Mouse (Mus musculus): ENCODE results near the gene Flot2. TPM values are rescaled to one million over a fixed set of nuclear protein-coding genes. Genes with fewer than 3 reads are reported as not detected.

Gene Flot2
- polyA plus RNA-seq, 2 experiments: 16.7 to 17.9 TPM

- peak overlapping the region; percentile 75 for H3K4me2 ChIP-seq (ENCODE audit: low read depth)
- no peaks in the 10 kb centered on the region for H3K36me3 ChIP-seq (replicated peaks; ENCODE audit: control insufficient read depth, insufficient read depth, low read depth)
- H3K9ac ChIP-seq (replicated peaks): peak overlapping the region; percentile 59
- DNase-seq (ENCODE audit: low read depth in 3 of 3, low spot score in 3 of 3) (no peak), ATAC-seq (ENCODE audit: insufficient read depth) (peak; percentile 20; the same call in 1 of the 2 replicates)
- H3K27ac ChIP-seq: no peak overlapping the region; the same call in 1 of the 2 replicates
- 45% methylated on average over 11 of the region's 11 CpGs for WGBS (ENCODE audit: insufficient replicate concordance)
- H3K4me3 ChIP-seq (ENCODE audit: insufficient read depth in 1 of 2, low read depth in 2 of 2, low read length in 2 of 2): peak overlapping the region; percentile 56 to 93
- H3K4me1 ChIP-seq (replicated peaks; ENCODE audit: control insufficient read depth in 2 of 2, insufficient read depth in 2 of 2, low read length in 1 of 2): peaks cover 0 to 14% of the 10 kb centered on the region in 2 experiments; a peak in 2 of 4 replicates
- H3K9me3 ChIP-seq (ENCODE audit: control insufficient read depth, low read length): no peaks in the 10 kb centered on the region
- H3K27me3 ChIP-seq (ENCODE audit: control insufficient read depth, insufficient read depth, low read length): no peaks in the 10 kb centered on the region
- no peak for TF ChIP-seq CTCF (IDR thresholded peaks at IDR 0.05; ENCODE audit: low read depth)
- TF ChIP-seq EP300 (IDR thresholded peaks at IDR 0.05; ENCODE audit: low read depth): no peak
Measured at GRCm38 (mm10) chr11:78094137-78094503, 56.4 kb downstream of the Flot2 start.

GRCm38 (mm10) chr11:78094504-78095143 is 56.9 kb downstream of the Flot2 start, which contains the start of gene Fam222b:
Gene Fam222b, plus strand, starts transcription at chr11:78094660.
- ATAC-seq (ENCODE audit: insufficient read depth) (peak; percentile 87), DNase-seq (ENCODE audit: low read depth in 3 of 3, low spot score in 3 of 3) (peak; percentile 71 to 75 (median 72))
- Histone ChIP-seq H3K27ac (no peak within 1 kb of the TSS; the same call in 1 of the 2 replicates), H3K9me3 (ENCODE audit: control insufficient read depth, low read length) (no peaks in the 10 kb centered on the region), H3K4me3 (ENCODE audit: insufficient read depth in 1 of 2, low read depth in 2 of 2, low read length in 2 of 2) (peak within 1 kb of the TSS; percentile 56 to 93), H3K9ac (replicated peaks) (peak within 1 kb of the TSS; percentile 59), H3K4me2 (ENCODE audit: low read depth) (peak within 1 kb of the TSS; percentile 75), H3K4me1 (replicated peaks; ENCODE audit: control insufficient read depth in 2 of 2, insufficient read depth in 2 of 2, low read length in 1 of 2) (peaks cover 0 to 14% of the 10 kb centered on the region in 2 experiments; a peak in 2 of 4 replicates), H3K36me3 (replicated peaks; ENCODE audit: control insufficient read depth, insufficient read depth, low read depth) (no peaks in the 10 kb centered on the region), H3K27me3 (ENCODE audit: control insufficient read depth, insufficient read depth, low read length) (no peaks in the 10 kb centered on the region)
- WGBS (ENCODE audit: insufficient replicate concordance): 1% methylated on average over 38 of the region's 38 CpGs
- TF ChIP-seq CTCF (IDR thresholded peaks at IDR 0.05; ENCODE audit: low read depth): no peak; the same call in 1 of the 2 replicates
- TF ChIP-seq EP300 (IDR thresholded peaks at IDR 0.05; ENCODE audit: low read depth): no peak

- WGBS (ENCODE audit: insufficient replicate concordance): 28% methylated on average over 5 of the region's 5 CpGs
- H3K9ac ChIP-seq (replicated peaks): peak overlapping the region; percentile 23
- peak overlapping the region; percentile 75 for H3K4me2 ChIP-seq (ENCODE audit: low read depth)
- ATAC-seq (ENCODE audit: insufficient read depth) (no peak), DNase-seq (ENCODE audit: low read depth in 3 of 3, low spot score in 3 of 3) (no peak)
- no peaks in the 10 kb centered on the region for H3K9me3 ChIP-seq (ENCODE audit: control insufficient read depth, low read length)
- H3K4me3 ChIP-seq (ENCODE audit: insufficient read depth in 1 of 2, low read depth in 2 of 2, low read length in 2 of 2): peak overlapping the region; percentile 56 to 93
- no peaks in the 10 kb centered on the region for H3K36me3 ChIP-seq (replicated peaks; ENCODE audit: control insufficient read depth, insufficient read depth, low read depth)
- TF ChIP-seq CTCF (IDR thresholded peaks at IDR 0.05; ENCODE audit: low read depth) (no peak), EP300 (IDR thresholded peaks at IDR 0.05; ENCODE audit: low read depth) (no peak)
- H3K27ac ChIP-seq: no peak overlapping the region
- H3K4me1 ChIP-seq (replicated peaks; ENCODE audit: control insufficient read depth in 2 of 2, insufficient read depth in 2 of 2, low read length in 1 of 2): peaks cover 0 to 14% of the 10 kb centered on the region in 2 experiments; a peak in 2 of 4 replicates
- H3K27me3 ChIP-seq (ENCODE audit: control insufficient read depth, insufficient read depth, low read length): no peaks in the 10 kb centered on the region
Measured at GRCm38 (mm10) chr11:78095144-78095516, 57.4 kb downstream of the Flot2 start.

GRCm38 (mm10) chr11:78097077-78097476 is 59.3 kb downstream of the Flot2 start:
- DNase-seq (ENCODE audit: low read depth in 3 of 3, low spot score in 3 of 3): no peak
- H3K27ac ChIP-seq: no peak overlapping the region
- no peaks in the 10 kb centered on the region for H3K9me3 ChIP-seq (ENCODE audit: control insufficient read depth, low read length)
- no peak for TF ChIP-seq CTCF (IDR thresholded peaks at IDR 0.05; ENCODE audit: low read depth)
- no peak for TF ChIP-seq EP300 (IDR thresholded peaks at IDR 0.05; ENCODE audit: low read depth)
- no peaks in the 10 kb centered on the region for H3K36me3 ChIP-seq (replicated peaks; ENCODE audit: control insufficient read depth, insufficient read depth, low read depth)
- no peaks in the 10 kb centered on the region for H3K27me3 ChIP-seq (ENCODE audit: control insufficient read depth, insufficient read depth, low read length)
- no peak overlapping the region for H3K4me2 ChIP-seq (ENCODE audit: low read depth)
- H3K4me1 ChIP-seq (replicated peaks; ENCODE audit: control insufficient read depth in 2 of 2, insufficient read depth in 2 of 2, low read length in 1 of 2): peaks cover 0 to 20% of the 10 kb centered on the region in 2 experiments; a peak in 2 of 4 replicates
- no peak for ATAC-seq (ENCODE audit: insufficient read depth)
- 0 out of 2 replicates have a peak overlapping the region, but pooled peaks have one; percentile 23 for H3K9ac ChIP-seq (replicated peaks)
- H3K4me3 ChIP-seq (ENCODE audit: insufficient read depth in 1 of 2, low read depth in 2 of 2, low read length in 2 of 2): no peak overlapping the region
- 28% methylated on average over 3 of the region's 3 CpGs for WGBS (ENCODE audit: insufficient replicate concordance)

GRCm38 (mm10) chr11:78100746-78101145 is 63.0 kb downstream of the Flot2 start:
- Histone ChIP-seq H3K9ac (replicated peaks) (no peak overlapping the region; the same call in 1 of the 2 replicates), H3K27ac (no peak overlapping the region), H3K4me2 (ENCODE audit: low read depth) (no peak overlapping the region), H3K4me3 (ENCODE audit: insufficient read depth in 1 of 2, low read depth in 2 of 2, low read length in 2 of 2) (no peak overlapping the region), H3K27me3 (ENCODE audit: control insufficient read depth, insufficient read depth, low read length) (no peaks in the 10 kb centered on the region), H3K36me3 (replicated peaks; ENCODE audit: control insufficient read depth, insufficient read depth, low read depth) (no peaks in the 10 kb centered on the region), H3K4me1 (replicated peaks; ENCODE audit: control insufficient read depth in 2 of 2, insufficient read depth in 2 of 2, low read length in 1 of 2) (peaks cover 3 to 24% of the 10 kb centered on the region in 2 experiments; a peak in 2 of 4 replicates), H3K9me3 (ENCODE audit: control insufficient read depth, low read length) (no peaks in the 10 kb centered on the region)
- DNase-seq (ENCODE audit: low read depth in 3 of 3, low spot score in 3 of 3) (no peak), ATAC-seq (ENCODE audit: insufficient read depth) (no peak)
- no peak for TF ChIP-seq CTCF (IDR thresholded peaks at IDR 0.05; ENCODE audit: low read depth)
- TF ChIP-seq EP300 (IDR thresholded peaks at IDR 0.05; ENCODE audit: low read depth): no peak
- 63% methylated on average over 11 of the region's 11 CpGs for WGBS (ENCODE audit: insufficient replicate concordance)
